Mouse (Mus musculus) cerebellum, postnatal 36 days (tissue): ENCODE results near the gene Fam83g.

ENCODE experiments used
- DNase-seq, 2 experiments: peaks; one replicate each; pipeline ENCODE4 v3.0.0; 2021 to 2022; ENCODE audit warnings: mixed read lengths in 2 of 2

The Fam83g gene

GRCm38 (mm10) chr11:61652686-61653447 lies 31.0 kb upstream of the Fam83g start, which contains the start of gene Grap:
Gene Grap, plus strand, starts transcription at chr11:61653265.
- DNase-seq = no peak

- no peak for DNase-seq
These were observed 30.3 kb upstream of the Fam83g start for GRCm38 (mm10) chr11:61653568-61653967.

- DNase-seq = no peak
These were observed 29.0 kb upstream of the Fam83g start for GRCm38 (mm10) chr11:61654786-61655311.

GRCm38 (mm10) chr11:61655649-61656048 lies 28.2 kb upstream of the Fam83g start:
- DNase-seq = no peak

- DNase-seq = no peak
These were observed 27.6 kb upstream of the Fam83g start for GRCm38 (mm10) chr11:61656148-61656850.

GRCm38 (mm10) chr11:61657432-61657831 lies 26.5 kb upstream of the Fam83g start:
- DNase-seq = no peak

- no peak for DNase-seq
These were observed 25.4 kb upstream of the Fam83g start for GRCm38 (mm10) chr11:61658360-61658922.

- peak; percentile 54 to 55 for DNase-seq
These were observed 24.7 kb upstream of the Fam83g start for GRCm38 (mm10) chr11:61659011-61659858.

- peak; percentile 29 to 37 for DNase-seq
These were observed 23.9 kb upstream of the Fam83g start for GRCm38 (mm10) chr11:61660001-61660400.

GRCm38 (mm10) chr11:61660806-61661392 lies 23.0 kb upstream of the Fam83g start:
- no peak for DNase-seq

- DNase-seq = no peak
These were observed 21.7 kb upstream of the Fam83g start for GRCm38 (mm10) chr11:61662189-61662588.

- DNase-seq = no peak
These were observed 18.5 kb upstream of the Fam83g start for GRCm38 (mm10) chr11:61665401-61665800.

- peak; percentile 57 to 60 for DNase-seq
These were observed 17.7 kb upstream of the Fam83g start for GRCm38 (mm10) chr11:61665991-61666799.

- DNase-seq = no peak
These were observed 16.6 kb upstream of the Fam83g start for GRCm38 (mm10) chr11:61667248-61667647.

- no peak for DNase-seq
These were observed 16.1 kb upstream of the Fam83g start for GRCm38 (mm10) chr11:61667782-61668181.

- no peak for DNase-seq
These were observed 14.1 kb upstream of the Fam83g start for GRCm38 (mm10) chr11:61669492-61670490.

GRCm38 (mm10) chr11:61671781-61672383 lies 12.0 kb upstream of the Fam83g start:
- DNase-seq = no peak

- DNase-seq = peak; percentile 70 to 74
These were observed 10.2 kb upstream of the Fam83g start for GRCm38 (mm10) chr11:61673686-61674085.

GRCm38 (mm10) chr11:61674151-61674838 lies 9.6 kb upstream of the Fam83g start:
- DNase-seq = no peak
